Mouse (Mus musculus) ES-E14 (cell line): ENCODE data around the gene Prpsap1.
A peak's percentile ranks its signal among the peaks of the same experiment; 100 is the strongest.

Experiments used
- CHD2 ChIP-seq: IDR thresholded peaks from 2 replicates; pipeline ENCODE4 v1.6.1; 2014; ENCODE audit warnings: mild to moderate bottlenecking, low read depth, low read length, inconsistent platforms
- ZC3H11A ChIP-seq: IDR thresholded peaks from 2 replicates; pipeline ENCODE4 v1.6.1; 2012; ENCODE audit warnings: low read depth, mild to moderate bottlenecking, inconsistent platforms, low read length, borderline replicate concordance
- ZNF384 ChIP-seq: IDR thresholded peaks from 2 replicates; pipeline ENCODE4 v1.6.1; 2012; ENCODE audit warnings: low read depth, low read length, inconsistent platforms

GRCm38 (mm10) chr11:116490232-116491107, 3.5 kb downstream of the Prpsap1 start:
- TF ChIP-seq ZNF384 (peak; percentile 90), ZC3H11A (no peak), CHD2 (no peak)
